Mouse (Mus musculus): ENCODE measurements around the gene Ung. TPM values are rescaled to one million over a fixed set of nuclear protein-coding genes. Genes with fewer than 3 reads are reported as not detected.

Gene Ung
- total RNA-seq, 2 experiments from 2014 or later, result 3.3 to 5.3 TPM

DNA sequence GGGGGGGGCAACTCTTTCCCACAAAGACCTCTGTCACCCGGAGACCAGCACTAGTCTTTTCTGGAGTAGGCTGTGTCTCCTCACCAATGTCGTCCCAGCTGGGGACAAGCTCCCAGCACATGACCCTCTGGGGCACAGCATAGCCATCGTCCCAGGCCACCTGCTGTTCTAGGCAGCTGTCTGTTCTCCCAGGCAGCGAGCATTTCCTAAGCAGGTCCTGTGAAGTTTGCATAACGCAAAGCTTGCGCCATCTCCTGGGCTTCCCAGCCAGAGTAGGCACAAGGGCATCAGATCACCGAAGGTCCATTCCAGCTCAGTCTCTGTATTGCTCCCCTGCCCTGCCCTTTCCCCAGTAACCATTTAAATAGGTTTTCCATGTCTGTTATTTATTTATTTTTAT, 27.1 kb downstream of the Ung start:
- intact Hi-C loops (cut with DNase I), result no loop called here
- DNase-seq (ENCODE audit: low spot score in 2 of 2), result no peak

DNA sequence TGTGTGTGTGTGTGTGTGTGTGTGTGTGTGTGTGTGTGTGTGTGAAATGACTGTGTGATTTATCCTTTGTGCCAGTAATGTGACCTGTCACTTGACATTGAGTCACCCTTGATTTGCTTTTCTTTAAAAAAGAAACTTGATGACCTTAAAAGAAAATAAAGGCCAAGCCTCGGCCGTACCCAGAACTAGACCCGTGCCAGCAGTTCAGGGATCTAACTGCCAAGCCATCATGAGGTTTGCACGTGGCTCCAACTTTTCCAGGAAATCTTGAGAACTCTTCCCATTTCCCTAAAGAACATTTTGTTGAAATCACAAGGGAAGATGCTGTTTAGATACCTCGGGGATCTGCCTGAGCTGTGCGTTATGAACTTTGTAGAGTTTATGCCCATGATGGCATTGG, 31.2 kb downstream of the Ung start:
- intact Hi-C loops (cut with DNase I), result no loop called here
- DNase-seq (ENCODE audit: low spot score in 2 of 2), result no peak

GRCm38 (mm10) chr5:114162106-114162815, 32.1 kb downstream of the Ung start:
- DNase-seq (ENCODE audit: low spot score in 2 of 2), result no peak
- intact Hi-C loops (cut with DNase I), result no loop called here

GRCm38 (mm10) chr5:114163117-114163696, 33.0 kb downstream of the Ung start:
- peak; percentile 22 to 24 for DNase-seq (ENCODE audit: low spot score in 2 of 2)
- intact Hi-C loops (cut with DNase I), result no loop called here

- no peak for DNase-seq (ENCODE audit: low spot score in 2 of 2)
- intact Hi-C loops (cut with DNase I), result loop anchor here (10.0 kb wide), 1 partner anchor 134 kb away; no protein-coding TSS in a partner anchor
Measured at GRCm38 (mm10) chr5:114170345-114170744, 40.2 kb downstream of the Ung start.

DNA sequence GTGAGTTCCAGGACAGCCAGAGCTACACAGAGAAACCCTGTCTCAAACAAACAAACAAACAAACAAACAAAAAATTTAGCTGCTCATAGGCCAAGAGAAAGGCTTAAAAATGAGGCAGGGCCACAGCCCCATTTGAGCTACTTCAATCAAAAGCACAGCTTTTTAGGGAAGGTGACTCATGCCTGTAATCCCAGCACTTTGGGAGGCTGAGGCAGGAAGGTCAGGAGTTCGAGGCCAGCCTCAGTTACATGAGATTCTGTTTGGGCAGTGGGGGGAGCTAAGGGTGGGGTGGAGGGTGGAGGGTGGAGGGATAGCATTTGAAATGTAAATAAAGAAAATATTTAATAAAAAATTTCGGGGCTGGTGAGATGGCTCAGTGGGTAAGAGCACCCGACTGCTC, 42.8 kb downstream of the Ung start:
- DNase-seq (ENCODE audit: low spot score in 2 of 2), result no peak
- intact Hi-C loops (cut with DNase I), result loop anchor here (10.0 kb wide), 1 partner anchor 132 kb away; no protein-coding TSS in a partner anchor

DNA sequence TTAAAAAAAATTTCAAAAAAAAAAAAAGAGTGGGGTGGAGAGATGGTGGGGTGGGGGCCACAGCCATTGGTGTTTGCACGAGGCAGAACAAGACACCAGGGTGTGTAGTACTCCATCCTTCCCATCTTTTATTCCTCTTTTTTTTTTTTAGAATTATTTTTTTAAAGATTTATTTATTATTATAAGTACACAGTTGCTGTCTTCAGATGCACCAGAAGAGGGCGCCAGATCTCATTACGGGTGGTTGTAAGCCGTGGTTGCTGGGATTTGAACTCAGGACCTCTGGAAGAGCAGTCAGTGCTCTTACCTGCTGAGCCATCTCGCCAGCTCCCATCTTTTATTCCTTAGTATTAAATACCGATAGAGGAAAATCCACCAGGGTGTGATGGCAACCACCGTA, 43.3 kb downstream of the Ung start:
- intact Hi-C loops (cut with DNase I), result loop anchor here (10.0 kb wide), 1 partner anchor 131 kb away; no protein-coding TSS in a partner anchor
- DNase-seq (ENCODE audit: low spot score in 2 of 2), result no peak

DNA sequence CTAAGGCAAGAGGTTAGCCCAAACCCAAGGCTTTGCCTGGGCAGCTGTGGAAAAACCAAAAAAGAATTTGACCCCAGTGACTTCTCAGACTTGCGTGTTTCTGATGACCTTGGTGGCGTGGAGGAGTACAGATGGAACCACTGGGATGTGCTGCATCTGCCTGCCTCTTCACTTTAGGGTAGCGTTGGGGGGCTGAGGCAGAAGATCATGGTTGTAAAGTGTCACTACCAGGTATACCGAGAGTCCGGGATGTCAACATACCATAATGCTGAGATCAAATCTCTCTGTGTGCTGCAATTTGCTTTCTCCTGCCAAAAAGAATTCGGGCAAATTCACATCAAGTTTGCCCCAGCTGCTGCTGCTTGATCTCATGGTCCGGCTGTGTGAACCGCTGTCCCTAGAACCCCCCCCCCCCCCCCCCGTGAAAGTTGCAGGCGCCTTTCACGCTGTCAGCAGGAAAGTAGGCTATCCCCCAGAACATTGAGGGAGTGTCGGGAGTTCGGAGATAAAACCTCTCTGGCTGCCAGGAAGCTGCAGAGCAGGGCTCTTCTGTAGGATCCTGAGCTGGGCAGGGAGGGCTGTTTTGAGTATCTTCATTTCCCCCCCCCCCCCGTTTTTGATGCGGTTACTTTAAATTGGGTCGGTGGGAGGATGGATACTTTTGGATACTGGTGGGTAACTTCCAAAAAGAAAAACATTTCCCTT, 43.8 kb downstream of the Ung start:
- intact Hi-C loops (cut with DNase I), result loop anchor here (10.0 kb wide), 1 partner anchor 131 kb away; no protein-coding TSS in a partner anchor
- no peak for DNase-seq (ENCODE audit: low spot score in 2 of 2)

DNA sequence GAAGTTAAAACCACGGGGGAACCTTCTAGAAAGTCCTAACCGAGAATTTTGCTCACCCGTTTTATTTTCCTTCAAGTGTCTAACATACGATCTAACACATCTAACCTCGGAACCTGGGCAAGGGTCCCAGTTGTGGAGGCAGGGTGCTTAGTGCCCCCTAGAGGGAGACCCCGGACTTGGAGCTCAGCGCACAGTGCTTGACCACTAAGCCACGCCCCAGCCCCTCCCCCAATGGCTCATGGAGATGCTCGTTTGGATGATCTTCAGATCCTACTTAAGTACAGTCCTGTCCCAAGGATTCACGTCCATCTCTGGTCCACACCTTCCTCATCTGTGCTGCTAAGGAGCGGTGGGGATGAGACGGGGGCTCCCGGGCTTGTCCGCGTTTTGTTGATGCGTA, 44.5 kb downstream of the Ung start:
- DNase-seq (ENCODE audit: low spot score in 2 of 2), result no peak
- intact Hi-C loops (cut with DNase I), result loop anchor here (10.0 kb wide), 1 partner anchor 130 kb away; no protein-coding TSS in a partner anchor

DNA sequence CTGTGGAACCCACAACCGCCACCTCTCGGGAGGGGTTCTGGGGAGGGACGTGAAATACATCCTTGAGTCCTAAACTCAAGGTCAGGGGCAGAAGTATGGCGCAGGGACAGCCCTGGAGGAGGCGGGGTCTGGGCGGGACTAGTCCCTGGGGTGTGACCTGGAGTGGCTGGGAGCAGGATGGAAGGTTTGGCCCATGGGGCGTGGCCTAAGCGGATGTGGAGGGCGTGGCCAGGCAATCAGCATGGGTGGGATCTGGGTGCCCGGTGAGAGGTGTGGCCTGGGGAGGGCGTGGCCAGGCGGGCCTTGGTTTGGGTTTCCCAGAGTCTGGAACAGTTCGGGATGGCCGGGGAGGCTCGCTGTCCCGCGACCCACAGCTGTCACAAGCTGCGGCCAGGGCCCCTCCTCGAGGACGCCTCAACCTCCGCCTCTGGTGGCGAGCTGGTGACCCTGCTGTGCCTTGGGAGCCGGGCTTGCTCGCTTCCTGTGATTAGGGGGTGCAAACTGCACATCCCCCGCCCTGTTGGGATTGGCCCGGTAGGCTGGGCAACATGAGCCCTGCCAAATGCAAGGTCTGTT, 45.5 kb downstream of the Ung start:
- intact Hi-C loops (cut with DNase I), result loop anchor here (10.0 kb wide), 1 partner anchor 129 kb away; no protein-coding TSS in a partner anchor
- peak; percentile 56 to 62 for DNase-seq (ENCODE audit: low spot score in 2 of 2)

- DNase-seq (ENCODE audit: low spot score in 2 of 2), result no peak
- intact Hi-C loops (cut with DNase I), result loop anchor here (10.0 kb wide), 1 partner anchor 128 kb away; no protein-coding TSS in a partner anchor
Measured at GRCm38 (mm10) chr5:114176548-114177400, 46.6 kb downstream of the Ung start.

DNA sequence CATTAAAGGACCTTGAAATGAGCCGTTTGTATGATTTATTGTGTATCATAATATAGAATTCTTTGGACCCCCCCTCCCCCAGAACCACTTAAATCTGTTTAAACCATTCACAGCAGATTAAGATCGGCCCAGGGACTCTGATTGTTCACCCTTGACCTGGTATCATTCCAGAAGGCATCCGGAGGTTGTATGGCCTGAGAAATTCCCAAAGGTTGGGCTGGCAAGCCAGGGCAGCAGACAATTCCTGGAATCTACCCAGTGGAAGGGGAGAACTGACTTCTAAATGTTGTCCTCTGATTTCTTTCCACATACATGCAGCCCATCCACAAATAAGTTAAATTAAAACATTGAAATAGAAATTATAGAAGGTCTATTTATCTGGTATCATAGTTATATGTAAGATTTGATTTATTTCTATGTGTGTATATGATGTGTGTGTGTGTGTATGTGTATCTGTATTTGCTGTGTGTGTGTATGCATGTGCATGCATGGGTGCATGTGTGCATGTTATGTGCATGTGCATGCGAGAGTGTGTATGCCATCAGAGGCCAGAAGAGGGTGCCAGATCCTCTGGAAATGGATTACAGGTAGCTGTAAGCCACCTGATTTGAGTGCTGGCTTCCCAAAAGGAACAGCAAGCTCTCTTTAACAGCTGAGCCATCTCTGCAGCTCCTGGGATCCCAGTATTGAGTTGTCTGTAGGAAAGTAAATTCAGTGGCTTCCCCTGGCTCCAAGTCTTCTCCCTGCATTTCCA, 48.0 kb downstream of the Ung start:
- no peak for DNase-seq (ENCODE audit: low spot score in 2 of 2)
- intact Hi-C loops (cut with DNase I), result loop anchor here (10.0 kb wide), 1 partner anchor 127 kb away; no protein-coding TSS in a partner anchor

DNA sequence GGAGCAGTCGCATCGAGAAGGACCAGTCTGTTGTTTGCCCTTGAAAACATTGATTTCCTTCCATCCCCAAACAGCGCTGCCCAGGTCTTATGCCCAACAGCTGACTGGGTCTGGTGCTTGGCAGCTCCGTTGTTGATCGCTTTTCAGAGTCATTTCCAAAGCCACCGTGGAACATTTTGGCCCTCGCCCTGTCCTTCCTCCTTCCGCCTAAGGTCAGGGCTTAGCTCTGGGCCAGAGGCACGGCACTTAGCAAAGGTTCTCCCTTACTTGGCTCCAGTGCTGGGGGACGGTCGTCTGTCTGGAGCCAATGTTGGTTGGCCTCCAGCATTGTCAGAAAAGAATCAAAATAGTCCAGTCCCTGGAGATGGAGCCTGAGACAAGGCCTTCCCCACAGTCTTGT, 49.4 kb downstream of the Ung start:
- DNase-seq (ENCODE audit: low spot score in 2 of 2), result no peak
- intact Hi-C loops (cut with DNase I), result loop anchor here (10.0 kb wide), 1 partner anchor 125 kb away; no protein-coding TSS in a partner anchor

DNA sequence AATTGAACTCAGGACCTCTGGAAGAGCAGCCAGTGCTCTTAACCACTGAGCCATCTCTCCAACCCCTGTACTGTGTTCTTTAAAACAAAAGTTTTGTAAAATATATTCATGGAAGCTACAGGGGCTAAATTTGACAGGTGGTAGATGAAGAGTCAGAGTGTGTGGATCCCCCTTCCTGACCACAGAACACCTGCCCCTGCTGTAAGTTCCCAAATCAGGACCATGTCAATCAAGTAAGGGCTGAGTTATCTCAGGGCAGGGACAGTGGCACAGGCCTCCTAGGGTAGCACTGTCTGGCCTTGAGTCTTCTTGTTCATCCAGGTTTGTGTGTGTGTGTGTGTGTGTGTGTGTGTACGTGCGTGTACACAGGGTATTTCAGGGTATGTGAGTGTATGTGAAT, 53.3 kb downstream of the Ung start:
- intact Hi-C loops (cut with DNase I), result no loop called here
- no peak for DNase-seq (ENCODE audit: low spot score in 2 of 2)

DNA sequence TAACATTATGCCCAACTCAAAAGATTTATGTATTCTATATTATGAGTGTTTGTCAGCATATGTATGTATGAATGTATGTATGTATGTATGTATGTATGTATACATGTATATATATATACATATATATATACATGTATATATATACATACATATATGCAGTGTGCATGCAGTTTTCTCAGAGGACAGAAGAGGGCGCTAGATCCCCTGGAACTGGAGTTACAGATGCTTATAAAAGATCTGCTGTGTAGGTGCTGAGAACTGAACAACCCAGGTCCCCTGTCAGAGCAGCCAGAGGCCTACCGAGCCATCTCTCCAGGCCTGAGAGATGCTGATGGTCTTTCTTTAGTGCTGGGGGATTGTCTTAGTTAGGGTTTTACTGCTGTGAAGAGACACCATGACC, 56.9 kb downstream of the Ung start:
- intact Hi-C loops (cut with DNase I), result no loop called here
- no peak for DNase-seq (ENCODE audit: low spot score in 2 of 2)

Data from left cerebral cortex, postnatal 36 days (tissue).